Mouse (Mus musculus): ENCODE measurements around the gene Setd1b.
A peak's percentile ranks its signal among the peaks of the same experiment; 100 is the strongest.

Setd1b gene

DNA sequence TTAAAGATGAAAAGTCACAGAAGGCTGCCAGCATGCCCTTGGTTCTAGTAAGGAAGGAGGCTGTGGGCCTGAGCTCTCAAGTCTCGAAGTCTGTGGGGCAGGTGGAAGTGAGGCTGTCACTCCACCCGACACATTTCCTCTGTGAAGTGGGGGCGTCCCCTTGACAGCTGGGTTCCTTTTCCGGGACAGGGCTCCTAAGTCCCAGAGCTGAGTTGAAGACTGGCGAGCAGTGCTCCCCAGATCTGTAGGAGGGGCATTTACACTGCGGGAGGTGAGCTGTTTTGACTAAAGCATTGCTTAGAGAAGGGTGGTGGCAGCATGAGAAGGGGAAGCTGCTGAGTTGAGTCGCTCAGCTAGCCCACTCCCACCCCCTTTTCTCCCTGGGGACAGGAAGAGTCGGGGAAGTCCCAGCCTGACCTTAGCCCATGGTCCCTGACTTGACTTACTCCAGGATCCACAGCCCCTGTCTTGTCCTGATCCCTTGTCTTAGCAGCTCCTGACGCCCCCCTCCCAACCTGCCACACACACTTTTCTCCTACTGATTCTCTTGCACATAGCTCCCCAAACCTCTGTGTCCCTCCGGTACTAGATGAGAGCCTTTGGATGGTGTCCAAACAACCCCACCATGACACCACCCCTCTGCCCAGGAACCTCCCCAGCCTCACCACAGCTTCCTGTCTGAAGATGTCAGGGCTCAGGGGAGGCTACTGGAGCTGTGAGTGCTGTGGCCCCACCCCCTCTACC is 13.4 kb upstream of the Setd1b start:
- peak; percentile 68 for DNase-seq (ENCODE audit: low spot score)

DNA sequence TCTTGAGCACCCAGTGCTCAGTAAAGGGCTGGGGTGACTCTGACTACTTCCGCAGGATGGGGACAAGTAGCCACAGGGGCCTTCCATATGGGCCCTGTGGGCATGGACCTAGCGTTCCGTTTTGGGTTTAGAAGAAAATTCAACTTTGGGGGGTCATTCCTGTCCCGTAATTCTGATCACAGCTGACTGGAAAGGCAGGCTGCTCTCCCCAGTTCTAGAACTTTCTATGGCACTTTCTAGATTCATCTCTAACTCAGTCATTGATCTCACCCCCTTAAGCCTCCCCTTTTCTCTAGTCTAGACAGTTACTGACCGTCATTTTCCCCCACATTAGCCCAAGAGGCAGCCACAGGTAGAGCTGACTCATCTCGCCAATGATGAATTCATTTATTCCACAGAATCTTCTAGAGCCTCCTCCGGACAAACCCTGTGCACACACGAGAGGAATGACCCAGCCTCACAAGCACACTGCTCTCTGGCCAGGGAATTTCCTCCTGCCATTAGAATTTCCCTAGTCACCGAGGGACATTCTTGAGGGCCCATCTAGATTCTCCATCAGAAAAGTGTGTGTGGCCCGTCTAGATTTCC is 12.7 kb upstream of the Setd1b start:
- no peak for DNase-seq (ENCODE audit: low spot score)

GRCm38 (mm10) chr5:123130030-123130813 is 11.8 kb upstream of the Setd1b start:
- DNase-seq (ENCODE audit: low spot score), result no peak

DNA sequence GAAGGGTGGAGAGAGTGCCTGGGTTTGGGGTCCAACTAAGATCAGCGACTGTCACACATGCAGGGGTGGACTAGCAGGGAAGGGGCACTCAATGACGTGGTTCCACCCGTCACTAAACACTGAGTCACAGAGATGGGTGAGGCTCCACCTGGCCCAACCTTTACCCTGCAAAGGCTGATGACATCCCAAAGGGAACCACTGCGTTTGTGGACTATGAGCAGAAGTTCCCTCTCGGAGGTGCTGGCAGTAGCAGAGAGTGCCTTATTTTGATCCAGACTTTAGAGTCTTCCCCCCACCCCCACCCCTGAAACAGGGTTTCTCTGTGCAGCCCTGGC is 11.2 kb upstream of the Setd1b start:
- no peak for DNase-seq (ENCODE audit: low spot score)

DNA sequence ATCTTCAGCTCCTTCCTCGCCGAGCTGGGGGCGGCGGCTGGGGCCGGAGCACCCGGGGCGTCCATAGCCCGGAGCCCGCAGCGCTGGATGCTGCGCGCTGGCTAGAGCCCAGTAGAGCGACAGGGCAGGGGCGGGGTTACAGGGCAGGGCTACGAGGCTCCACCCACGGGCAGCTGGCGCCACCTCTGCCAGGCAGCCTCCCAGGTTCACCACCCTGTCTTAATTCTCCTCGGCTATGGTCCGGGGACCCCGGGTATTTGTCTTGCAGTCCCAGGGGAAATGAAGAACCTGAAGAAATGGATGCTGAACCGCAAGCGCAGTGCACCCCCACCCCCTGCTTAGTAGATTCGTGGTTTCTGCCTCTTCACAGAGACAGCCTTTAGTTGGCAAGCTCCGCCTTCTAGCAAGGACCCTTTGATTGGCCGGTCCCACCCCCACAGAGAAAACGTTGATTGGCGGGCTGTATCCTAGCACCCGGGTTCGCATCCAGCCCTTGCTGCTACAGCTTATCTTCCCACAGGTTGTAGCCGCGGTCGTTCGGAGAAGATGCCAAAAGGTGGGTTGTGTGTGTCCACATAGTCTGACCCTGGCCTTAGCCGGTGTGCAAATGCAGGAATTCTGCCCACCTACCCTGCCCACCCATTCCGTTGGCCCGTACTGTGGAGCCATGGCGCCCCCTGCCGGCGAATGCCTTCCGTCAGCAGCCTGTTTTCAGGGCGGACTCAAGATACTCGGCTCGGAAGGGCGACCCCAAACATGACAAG is 9.5 kb upstream of the Setd1b start, which contains the start of gene Rhof:
TSS of gene Rhof (minus strand) at position 385 of the 764 bp plus-strand sequence.
- DNase-seq (ENCODE audit: low spot score), result peak; percentile 89

GRCm38 (mm10) chr5:123133083-123133783 is 8.8 kb upstream of the Setd1b start:
- DNase-seq (ENCODE audit: low spot score), result peak; percentile 85

DNA sequence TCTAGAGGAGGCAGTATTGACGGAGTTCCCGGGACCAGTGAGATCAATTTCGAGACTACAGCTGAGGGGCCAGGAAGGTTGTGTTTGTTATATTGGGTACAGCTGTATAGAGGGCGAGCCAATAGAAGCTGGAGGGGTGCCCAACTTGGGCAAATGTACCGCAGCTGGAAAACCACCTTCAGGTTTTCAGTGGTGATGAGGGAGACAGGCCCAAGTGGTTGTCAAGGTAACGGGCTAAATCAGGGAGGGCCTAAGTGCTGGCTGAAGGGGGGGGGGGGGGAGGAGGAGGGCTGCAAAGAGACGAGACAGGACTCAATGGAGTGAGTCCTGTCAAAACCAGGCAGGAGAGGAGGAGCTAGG is 8.2 kb upstream of the Setd1b start:
- no peak for DNase-seq (ENCODE audit: low spot score)

DNA sequence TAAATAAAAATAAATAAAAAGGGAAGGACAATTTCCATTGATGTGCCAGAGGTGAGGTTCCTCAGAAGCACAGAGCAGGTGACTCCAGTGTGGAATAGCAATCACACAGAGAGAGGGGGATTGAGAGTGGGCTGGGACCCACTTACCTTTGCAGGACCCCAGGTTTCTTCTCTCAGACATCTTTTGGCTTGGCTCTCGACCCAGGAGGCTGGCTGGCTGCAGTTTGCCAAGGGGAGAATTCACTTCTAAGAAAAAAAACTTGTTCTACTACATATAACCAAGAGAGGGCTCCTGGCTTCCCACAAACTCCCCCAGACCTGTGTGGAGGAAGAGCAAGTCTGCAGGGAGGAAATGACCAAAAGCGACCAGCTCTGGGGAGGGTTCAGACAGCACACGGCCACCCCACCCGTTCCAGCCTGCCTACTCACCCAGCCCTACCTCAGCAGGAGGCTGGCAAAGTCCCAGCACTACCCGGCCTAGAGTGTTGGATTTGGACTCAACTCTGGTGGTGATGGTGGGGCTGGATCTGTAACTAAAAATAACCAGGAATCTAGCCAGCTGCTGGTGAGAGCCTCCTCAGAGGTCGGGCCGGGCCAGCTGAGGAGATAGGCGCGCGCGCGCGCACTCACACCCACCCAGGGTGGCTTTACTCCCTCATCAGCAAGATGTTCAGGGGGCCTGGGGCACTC is 7.7 kb upstream of the Setd1b start:
- DNase-seq (ENCODE audit: low spot score), result no peak

DNA sequence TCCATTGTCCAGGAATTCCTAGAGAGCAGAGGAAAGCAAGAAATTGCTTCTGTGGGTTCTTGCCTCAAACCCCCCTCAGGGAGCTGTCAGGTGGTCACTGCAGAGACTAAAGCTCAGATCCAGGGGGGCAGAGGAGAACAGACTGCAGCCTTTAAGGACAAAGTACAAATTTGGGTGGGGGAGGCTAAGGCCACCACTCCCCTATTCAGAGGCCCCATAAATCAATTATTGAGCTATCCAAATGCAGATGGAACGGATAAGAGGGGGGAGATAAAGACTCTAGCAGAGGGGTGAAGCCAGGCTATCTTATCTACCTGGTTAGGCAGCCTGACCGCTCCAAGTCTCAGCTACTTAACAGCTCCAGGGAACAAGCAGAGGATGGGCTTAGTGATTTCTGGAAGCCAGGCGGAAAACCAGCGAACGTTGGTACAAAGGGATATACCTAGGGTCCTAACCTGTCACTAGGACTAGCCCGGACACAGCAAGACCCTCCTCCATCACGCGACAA is 7.1 kb upstream of the Setd1b start:
- DNase-seq (ENCODE audit: low spot score), result no peak

- peak; percentile 56 for DNase-seq (ENCODE audit: low spot score)
Observed at GRCm38 (mm10) chr5:123135471-123136360, 6.3 kb upstream of the Setd1b start.

DNA sequence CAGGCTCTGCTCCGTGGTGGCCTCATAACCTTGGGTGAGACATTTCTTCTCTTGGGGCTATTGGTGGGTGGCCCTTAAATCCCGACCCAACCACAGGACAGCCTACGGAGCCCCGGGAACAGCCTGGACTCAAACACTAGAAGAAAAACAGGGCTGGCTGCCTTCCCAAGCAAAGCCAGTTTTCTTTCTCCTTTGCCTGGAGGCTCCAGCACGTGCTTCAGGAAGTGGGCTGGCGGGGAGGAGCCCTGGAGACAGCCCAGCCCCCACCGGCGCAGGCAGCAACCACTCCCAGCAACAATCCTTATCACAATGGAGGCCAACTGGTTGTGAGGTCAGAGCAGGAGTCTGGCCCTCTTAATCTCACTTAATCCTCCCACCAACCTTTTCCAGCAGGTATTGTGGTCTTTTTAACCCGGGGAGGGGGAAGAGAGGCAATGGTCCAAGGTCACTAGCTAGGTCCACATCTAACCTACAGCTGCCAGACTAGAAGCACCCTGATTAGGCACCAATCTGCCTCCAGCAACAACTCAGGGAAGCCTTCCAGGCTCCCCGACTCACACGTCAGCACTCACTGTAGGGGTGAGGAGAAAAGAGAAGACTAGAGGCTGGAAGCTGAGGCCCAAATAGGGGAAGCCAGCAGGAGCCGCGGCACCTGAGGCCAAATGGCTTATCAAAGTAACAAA is 5.5 kb upstream of the Setd1b start:
- peak; percentile 72 for DNase-seq (ENCODE audit: low spot score)

- peak; percentile 67 for DNase-seq (ENCODE audit: low spot score)
Observed at GRCm38 (mm10) chr5:123137044-123137909, 4.7 kb upstream of the Setd1b start.

GRCm38 (mm10) chr5:123137910-123138229 is 4.1 kb upstream of the Setd1b start:
- DNase-seq (ENCODE audit: low spot score), result no peak

GRCm38 (mm10) chr5:123138230-123138911 is 3.6 kb upstream of the Setd1b start:
- peak; percentile 45 for DNase-seq (ENCODE audit: low spot score)

DNA sequence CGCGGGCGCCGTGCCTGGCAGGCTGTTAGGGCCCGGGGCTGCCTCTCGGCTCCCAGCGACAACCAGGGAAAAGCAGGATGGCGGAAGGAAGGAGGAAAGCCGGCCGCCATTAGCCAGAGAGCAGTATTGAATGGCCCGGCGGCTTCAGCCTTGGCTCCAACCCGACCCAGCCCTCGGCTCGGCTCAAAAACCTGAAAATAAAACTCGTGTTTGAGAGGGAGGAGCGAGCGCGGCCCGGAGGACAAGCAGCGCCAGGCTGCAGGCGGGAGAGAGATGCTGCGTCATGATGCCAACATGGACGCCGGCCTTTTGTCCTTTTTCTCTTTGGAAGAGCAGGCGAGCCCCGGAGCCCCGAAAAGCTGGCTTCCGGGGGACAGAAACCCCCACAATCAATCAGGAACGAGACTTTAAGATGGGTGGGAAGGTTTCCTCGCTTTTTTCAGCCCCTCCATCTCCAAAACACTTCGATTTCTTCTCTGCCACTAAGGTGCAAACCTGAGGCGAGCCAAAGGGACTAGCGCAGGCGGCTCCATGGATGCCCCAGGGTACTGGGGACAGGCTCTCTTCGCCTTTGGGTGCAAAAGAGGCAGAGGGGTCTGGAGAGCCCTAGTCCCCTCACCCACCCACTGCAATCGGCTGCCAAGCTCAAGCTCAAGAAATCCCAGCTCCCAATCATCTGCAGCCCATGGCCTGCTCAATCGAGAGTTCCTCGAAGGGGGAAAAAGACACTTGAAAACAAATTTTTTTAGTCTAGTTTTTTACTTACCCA is 2.9 kb upstream of the Setd1b start:
- DNase-seq (ENCODE audit: low spot score), result peak; percentile 76

DNA sequence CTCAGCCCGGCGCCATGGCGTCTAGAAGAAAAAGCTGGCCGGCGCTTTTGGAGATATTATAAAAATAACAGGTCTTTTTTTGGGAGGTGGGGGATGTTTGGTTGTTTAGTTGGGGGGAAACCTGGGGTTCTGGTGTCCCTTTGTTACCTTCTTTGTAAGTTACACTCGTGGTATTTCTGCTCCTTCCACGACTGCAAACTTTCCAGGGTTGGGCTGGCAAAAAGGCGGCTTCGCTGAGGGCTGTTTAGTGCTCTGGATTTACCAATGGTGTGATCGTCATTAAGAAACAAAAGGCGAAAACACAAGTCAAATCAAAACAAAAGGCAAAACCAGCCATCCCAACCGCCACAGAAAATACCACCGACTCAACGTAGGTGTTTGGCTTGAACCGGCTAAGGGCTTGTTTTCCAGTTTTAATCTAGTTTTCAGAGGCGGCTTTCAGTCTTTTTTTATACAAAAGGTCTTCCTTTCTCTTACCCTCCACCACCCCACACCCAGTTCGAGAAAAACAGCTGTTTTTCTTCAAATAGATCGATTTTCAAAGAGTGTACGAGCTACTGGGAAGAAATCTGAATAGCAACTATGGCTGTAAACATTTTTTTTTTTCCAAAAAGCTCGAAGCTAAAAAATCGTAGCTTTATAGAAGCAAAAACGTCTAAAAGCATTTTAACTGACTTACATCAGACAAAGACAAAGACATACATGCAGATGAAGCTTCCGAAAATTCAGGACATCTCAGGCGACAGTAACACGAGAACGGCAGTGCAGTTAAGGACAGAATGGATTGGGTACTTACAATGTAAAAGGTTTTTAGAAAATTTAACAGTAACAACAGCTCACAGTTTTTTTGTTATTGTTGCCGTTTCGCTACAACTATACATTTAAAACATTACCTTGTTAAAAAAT is 2.0 kb upstream of the Setd1b start:
- no peak for DNase-seq (ENCODE audit: low spot score)

All from spleen, adult 12 weeks (tissue).